Mouse (Mus musculus) liver, embryonic 15.5 days (tissue): ENCODE data around the gene Ltbp3. TPM values are rescaled to one million over a fixed set of nuclear protein-coding genes. Genes with fewer than 3 reads are reported as not detected.

ENCODE experiments used
- ATAC-seq: fragments of 200-750 bp; cut with Nextera tagmentation; 2 replicates; pipeline ENCODE4 v1.8.0; 2017; ENCODE audit warnings: moderate number of reproducible peaks, mild to moderate bottlenecking, moderate library complexity; ENCODE audit not compliant: insufficient read depth
- H3K27ac ChIP-seq: fragments of 300-500 bp; sonication (generic); replicated peaks from 2 replicates; pipeline ENCODE4 v1.5.1; 2015; ENCODE audit warnings: mild to moderate bottlenecking, inconsistent platforms
- H3K27me3 ChIP-seq: fragments of 300-500 bp; sonication (generic); 2 replicates; pipeline ENCODE4 v1.6.1; 2015; ENCODE audit warnings: mild to moderate bottlenecking, inconsistent platforms
- H3K36me3 ChIP-seq: fragments of 300-500 bp; sonication (generic); replicated peaks from 2 replicates; pipeline ENCODE4 v1.6.1; 2015; ENCODE audit warnings: moderate library complexity, mild to moderate bottlenecking, inconsistent platforms
- H3K4me1 ChIP-seq: fragments of 300-500 bp; sonication (generic); replicated peaks from 2 replicates; pipeline ENCODE4 v1.6.1; 2015; ENCODE audit warnings: inconsistent platforms
- H3K4me2 ChIP-seq: fragments of 300-500 bp; sonication (generic); 2 replicates; pipeline ENCODE4 v1.6.1; 2015; ENCODE audit warnings: moderate library complexity, mild to moderate bottlenecking, inconsistent platforms
- H3K4me3 ChIP-seq: fragments of 300-500 bp; sonication (generic); replicated peaks from 2 replicates; pipeline ENCODE4 v1.5.1; 2015; ENCODE audit warnings: mild to moderate bottlenecking, inconsistent platforms
- H3K9ac ChIP-seq: fragments of 300-500 bp; sonication (generic); 2 replicates; pipeline ENCODE4 v1.6.1; 2015; ENCODE audit warnings: moderate library complexity, mild to moderate bottlenecking, inconsistent platforms
- H3K9me3 ChIP-seq: fragments of 300-500 bp; sonication (generic); replicated peaks from 2 replicates; pipeline ENCODE4 v1.6.1; 2016; ENCODE audit warnings: inconsistent platforms
- WGBS: fragments of 180-500 bp; shearing (Covaris S2); methylation state at CpG from one replicate; pipeline ENCODE4 v1.1.7; 2015; ENCODE audit warnings: mixed read lengths; ENCODE audit not compliant: insufficient replicate concordance; 5-methylcytosine and 5-hydroxymethylcytosine counted together
- polyA plus RNA-seq: library from polyadenylated mRNA; unstranded; fragments of >200 nt; fragmentation: Nextera tagmentation; extraction: Ambion mirVana; gene quantifications from 2 replicates; pipeline ENCODE4 v1.2.1, GENCODE M21; 2015

The Ltbp3 gene
- polyA plus RNA-seq, 1 experiment from 2014 or later, result 1.2 TPM

GRCm38 (mm10) chr19:5734325-5734724, 6.4 kb upstream of the Ltbp3 start:
- Histone ChIP-seq H3K27me3 (peaks cover 52% of the 10 kb centered on the region), H3K4me3 (no peak overlapping the region), H3K27ac (no peak overlapping the region), H3K4me1 (peaks cover 29% of the 10 kb centered on the region), H3K9ac (no peak overlapping the region), H3K9me3 (no peaks in the 10 kb centered on the region), H3K4me2 (no peak overlapping the region), H3K36me3 (peaks cover 8% of the 10 kb centered on the region)
- no peak for ATAC-seq
- WGBS, result 56% methylated on average over 9 of the region's 9 CpGs

DNA sequence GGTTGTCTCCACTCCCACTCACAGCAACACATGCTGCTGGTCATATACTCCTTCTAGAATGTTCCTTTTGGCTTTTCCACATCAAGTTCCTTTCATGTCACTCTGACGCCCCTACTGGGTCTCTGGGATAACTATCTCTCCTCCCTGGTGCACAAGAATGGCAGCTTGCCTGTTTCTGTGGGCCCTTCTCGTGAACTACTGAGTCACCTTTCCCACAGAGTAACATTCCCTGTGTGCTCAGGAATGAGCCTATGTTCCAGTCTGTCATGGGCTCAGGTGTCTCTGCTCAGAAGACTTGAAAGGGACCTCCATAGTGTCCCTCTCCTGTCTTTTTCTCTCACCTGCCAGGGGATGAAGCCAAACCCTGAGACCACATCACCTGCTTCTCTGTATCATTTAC, 1.3 kb upstream of the Ltbp3 start:
- H3K9ac ChIP-seq, result no peak overlapping the region
- H3K27ac ChIP-seq, result no peak overlapping the region
- no peak overlapping the region for H3K4me2 ChIP-seq
- H3K4me3 ChIP-seq, result no peak overlapping the region
- no peaks in the 10 kb centered on the region for H3K9me3 ChIP-seq
- no peak for ATAC-seq
- no peaks in the 10 kb centered on the region for H3K36me3 ChIP-seq
- WGBS, result 42% methylated on average over 2 of the region's 2 CpGs
- H3K4me1 ChIP-seq, result peaks cover 11% of the 10 kb centered on the region; the same call in 1 of the 2 replicates
- peaks cover 94% of the 10 kb centered on the region for H3K27me3 ChIP-seq

GRCm38 (mm10) chr19:5741641-5742240, 1.0 kb downstream of the Ltbp3 start:
- peak; percentile 19; the same call in 1 of the 2 replicates for ATAC-seq
- no peaks in the 10 kb centered on the region for H3K9me3 ChIP-seq
- H3K4me3 ChIP-seq, result peak overlapping the region; percentile 48
- WGBS, result 1% methylated on average over 53 of the region's 55 CpGs
- H3K9ac ChIP-seq, result peak overlapping the region; percentile 27; the same call in 1 of the 2 replicates
- peaks cover 26% of the 10 kb centered on the region for H3K4me1 ChIP-seq
- no peaks in the 10 kb centered on the region for H3K36me3 ChIP-seq
- peak overlapping the region; percentile 69 for H3K4me2 ChIP-seq
- H3K27me3 ChIP-seq, result peaks cover 95% of the 10 kb centered on the region
- H3K27ac ChIP-seq, result no peak overlapping the region

GRCm38 (mm10) chr19:5742241-5742641, 1.5 kb downstream of the Ltbp3 start:
- H3K4me2 ChIP-seq, result peak overlapping the region; percentile 69
- no peak overlapping the region for H3K27ac ChIP-seq
- H3K27me3 ChIP-seq, result peaks cover 95% of the 10 kb centered on the region
- 10% methylated on average over 32 of the region's 32 CpGs for WGBS
- no peak for ATAC-seq
- H3K4me3 ChIP-seq, result peak overlapping the region; percentile 48
- peaks cover 31% of the 10 kb centered on the region for H3K4me1 ChIP-seq
- H3K9me3 ChIP-seq, result no peaks in the 10 kb centered on the region
- 0 out of 2 replicates have a peak overlapping the region, but pooled peaks have one; percentile 27 for H3K9ac ChIP-seq
- no peaks in the 10 kb centered on the region for H3K36me3 ChIP-seq

- Histone ChIP-seq H3K9me3 (no peaks in the 10 kb centered on the region), H3K4me2 (no peak overlapping the region), H3K4me1 (peaks cover 33% of the 10 kb centered on the region), H3K4me3 (no peak overlapping the region), H3K9ac (no peak overlapping the region), H3K27me3 (peaks cover 100% of the 10 kb centered on the region), H3K36me3 (no peaks in the 10 kb centered on the region), H3K27ac (no peak overlapping the region)
- ATAC-seq, result no peak
- WGBS, result 29% methylated on average over 5 of the region's 5 CpGs
These were observed 2.9 kb downstream of the Ltbp3 start for GRCm38 (mm10) chr19:5743576-5743975.

DNA sequence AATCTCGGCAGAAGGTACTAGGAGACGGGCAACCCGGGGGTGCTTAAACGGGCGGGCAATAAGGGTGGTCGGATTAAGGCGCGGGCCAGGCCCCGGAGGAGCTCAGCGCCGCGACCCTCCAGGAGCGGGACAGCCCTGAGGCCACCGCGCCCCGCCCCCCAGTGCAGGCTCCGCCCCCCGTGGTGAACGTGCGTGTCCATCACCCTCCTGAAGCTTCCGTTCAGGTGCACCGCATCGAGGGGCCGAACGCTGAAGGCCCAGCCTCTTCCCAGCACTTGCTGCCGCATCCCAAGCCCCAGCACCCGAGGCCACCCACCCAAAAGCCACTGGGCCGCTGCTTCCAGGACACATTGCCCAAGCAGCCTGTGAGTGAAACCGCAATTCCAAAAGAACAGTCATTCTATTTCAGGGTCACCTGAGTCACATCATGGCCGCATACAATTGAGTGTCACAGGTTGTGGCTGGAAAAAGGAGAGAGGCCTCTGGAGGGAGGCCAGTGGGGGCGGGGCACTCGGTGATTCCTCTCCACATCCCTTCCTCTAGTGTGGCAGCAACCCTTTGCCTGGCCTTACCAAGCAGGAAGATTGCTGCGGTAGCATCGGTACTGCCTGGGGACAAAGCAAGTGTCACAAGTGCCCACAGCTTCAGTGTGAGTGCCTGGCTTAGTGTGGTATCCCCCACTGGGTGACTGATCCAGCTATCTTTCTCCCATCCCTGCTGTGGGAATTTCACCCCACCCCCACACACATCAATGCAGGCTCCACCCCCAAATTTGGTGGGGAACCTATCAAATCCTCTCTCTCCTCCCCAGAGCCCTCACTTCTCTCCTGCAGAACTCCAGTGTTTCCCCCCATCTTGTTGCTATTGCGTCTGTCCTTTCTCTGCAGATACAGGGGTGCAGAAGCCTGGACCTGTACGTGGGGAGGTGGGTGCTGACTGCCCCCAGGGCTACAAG, 5.3 kb downstream of the Ltbp3 start:
- H3K9ac ChIP-seq, result no peak overlapping the region
- H3K36me3 ChIP-seq, result no peaks in the 10 kb centered on the region
- peaks cover 33% of the 10 kb centered on the region for H3K4me1 ChIP-seq
- H3K9me3 ChIP-seq, result no peaks in the 10 kb centered on the region
- ATAC-seq, result no peak
- WGBS, result 9% methylated on average over 36 of the region's 36 CpGs
- no peak overlapping the region for H3K27ac ChIP-seq
- peaks cover 100% of the 10 kb centered on the region for H3K27me3 ChIP-seq
- H3K4me2 ChIP-seq, result peak overlapping the region; percentile 40
- H3K4me3 ChIP-seq, result no peak overlapping the region

DNA sequence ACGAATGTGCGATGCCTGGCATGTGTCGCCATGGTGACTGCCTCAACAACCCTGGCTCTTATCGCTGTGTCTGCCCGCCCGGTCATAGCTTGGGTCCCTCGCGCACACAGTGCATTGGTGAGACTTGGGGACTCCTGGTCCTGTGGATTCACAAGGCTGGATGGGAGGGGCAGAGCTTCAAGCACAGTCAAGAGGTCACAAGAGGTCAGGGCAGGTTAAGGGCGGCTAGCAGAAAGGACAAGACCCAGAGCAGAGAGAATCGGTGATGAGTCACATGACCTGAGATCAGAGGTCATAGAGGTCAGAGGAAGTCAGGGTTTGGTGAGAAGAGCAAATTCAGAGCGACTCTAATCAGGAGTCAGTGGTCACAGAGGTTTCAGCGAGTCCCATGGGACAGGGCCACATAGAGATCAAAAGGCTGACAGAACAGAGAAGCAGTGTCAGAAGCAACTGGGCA, 6.2 kb downstream of the Ltbp3 start:
- Histone ChIP-seq H3K4me2 (no peak overlapping the region), H3K4me1 (peaks cover 35% of the 10 kb centered on the region), H3K27me3 (peaks cover 100% of the 10 kb centered on the region), H3K27ac (no peak overlapping the region), H3K9ac (no peak overlapping the region), H3K4me3 (no peak overlapping the region), H3K9me3 (no peaks in the 10 kb centered on the region), H3K36me3 (no peaks in the 10 kb centered on the region)
- WGBS, result 26% methylated on average over 12 of the region's 12 CpGs
- 0 out of 2 replicates have a peak, but pooled peaks have one; percentile 22 for ATAC-seq

GRCm38 (mm10) chr19:5749476-5749875, 8.8 kb downstream of the Ltbp3 start:
- Histone ChIP-seq H3K4me2 (no peak overlapping the region), H3K27ac (no peak overlapping the region), H3K9ac (no peak overlapping the region), H3K9me3 (no peaks in the 10 kb centered on the region), H3K36me3 (no peaks in the 10 kb centered on the region), H3K27me3 (peaks cover 100% of the 10 kb centered on the region), H3K4me3 (no peak overlapping the region), H3K4me1 (peaks cover 32% of the 10 kb centered on the region)
- WGBS, result 50% methylated on average over 6 of the region's 6 CpGs
- ATAC-seq, result no peak

- H3K4me3 ChIP-seq, result no peak overlapping the region
- H3K4me1 ChIP-seq, result peaks cover 24% of the 10 kb centered on the region
- H3K4me2 ChIP-seq, result no peak overlapping the region
- H3K36me3 ChIP-seq, result no peaks in the 10 kb centered on the region
- no peak for ATAC-seq
- no peaks in the 10 kb centered on the region for H3K9me3 ChIP-seq
- H3K27me3 ChIP-seq, result peaks cover 100% of the 10 kb centered on the region
- H3K27ac ChIP-seq, result no peak overlapping the region
- WGBS, result 14% methylated on average over 22 of the region's 22 CpGs
- no peak overlapping the region for H3K9ac ChIP-seq
These were observed 10.2 kb downstream of the Ltbp3 start for GRCm38 (mm10) chr19:5750951-5751350.

- Histone ChIP-seq H3K4me3 (no peak overlapping the region), H3K9me3 (no peaks in the 10 kb centered on the region), H3K27me3 (peaks cover 100% of the 10 kb centered on the region), H3K9ac (no peak overlapping the region), H3K4me2 (peak overlapping the region; percentile 16; the same call in 1 of the 2 replicates), H3K4me1 (peaks cover 21% of the 10 kb centered on the region), H3K27ac (no peak overlapping the region), H3K36me3 (no peaks in the 10 kb centered on the region)
- 8% methylated on average over 20 of the region's 20 CpGs for WGBS
- ATAC-seq, result no peak
These were observed 11.0 kb downstream of the Ltbp3 start for GRCm38 (mm10) chr19:5751742-5752141.

- H3K27me3 ChIP-seq, result peaks cover 72% of the 10 kb centered on the region
- 15% methylated on average over 29 of the region's 29 CpGs for WGBS
- H3K27ac ChIP-seq, result no peak overlapping the region
- peak overlapping the region; percentile 7; the same call in 1 of the 2 replicates for H3K4me3 ChIP-seq
- H3K4me2 ChIP-seq, result peak overlapping the region; percentile 45
- ATAC-seq, result no peak
- H3K9ac ChIP-seq, result no peak overlapping the region
- peaks cover 37% of the 10 kb centered on the region for H3K36me3 ChIP-seq
- peaks cover 17% of the 10 kb centered on the region for H3K4me1 ChIP-seq
- H3K9me3 ChIP-seq, result no peaks in the 10 kb centered on the region
These were observed 15.7 kb downstream of the Ltbp3 start for GRCm38 (mm10) chr19:5756321-5756985.
